Mouse (Mus musculus): ENCODE data around the gene Commd6. TPM values are rescaled to one million over a fixed set of nuclear protein-coding genes. Genes with fewer than 3 reads are reported as not detected.

Gene Commd6
- polyA plus RNA-seq, 1 experiment from 2014 or later: 107 TPM

DNA sequence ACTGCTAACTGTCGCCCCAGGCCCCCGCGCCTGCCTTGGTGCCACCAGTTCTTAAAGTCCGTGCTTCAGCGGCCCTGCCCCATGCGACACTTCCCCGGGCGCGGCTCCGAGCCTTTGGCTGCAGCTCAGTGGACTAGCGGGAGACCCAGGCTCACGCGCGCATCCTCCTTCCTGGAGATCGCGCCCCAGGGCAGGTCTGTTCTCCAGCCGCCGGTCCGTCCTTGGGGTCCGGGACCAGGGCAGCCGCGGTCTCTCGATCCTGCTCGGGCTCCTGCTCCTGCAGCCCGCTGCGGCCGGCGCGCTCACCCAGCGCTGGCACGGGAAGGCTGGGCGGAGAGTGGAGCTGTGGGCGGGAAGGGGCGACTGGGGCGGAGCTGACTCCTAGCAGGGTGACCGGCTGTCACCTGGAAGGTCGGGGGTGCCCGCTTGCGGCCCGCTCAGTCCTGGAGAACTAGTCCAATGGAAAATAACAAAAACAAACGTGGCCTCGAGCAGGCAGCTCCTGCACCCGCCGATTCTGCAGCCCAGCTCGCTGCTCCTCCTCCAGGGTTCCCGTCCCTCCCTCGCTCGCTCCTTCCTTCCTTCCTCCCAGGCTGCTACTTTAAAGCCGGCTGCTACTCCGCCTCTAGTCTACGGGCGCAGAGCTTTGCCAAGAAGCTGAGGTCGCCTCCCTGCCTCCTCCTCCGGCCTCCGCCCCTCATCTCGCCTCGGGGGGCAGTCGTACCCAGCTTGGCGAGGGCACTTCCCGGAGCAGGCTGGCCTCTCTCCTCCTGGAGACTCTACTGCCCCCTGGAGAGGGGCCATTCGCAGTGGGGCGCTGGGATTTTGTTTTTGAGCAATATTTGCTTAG lies 31.7 kb downstream of the Commd6 start, which contains the start of gene Tbc1d4:
Gene Tbc1d4 (minus strand): TSS at position 673 of the 850 bp plus-strand sequence.
- Histone ChIP-seq H3K9ac (replicated peaks) (peak within 1 kb of the TSS; percentile 74), H3K4me3 (replicated peaks) (peak within 1 kb of the TSS; percentile 82), H3K27me3 (peaks cover 15% of the 10 kb centered on the region), H3K36me3 (no peaks in the 10 kb centered on the region), H3K9me3 (no peaks in the 10 kb centered on the region), H3K27ac (peak within 1 kb of the TSS; percentile 44), H3K4me1 (replicated peaks) (peaks cover 16% of the 10 kb centered on the region), H3K4me2 (replicated peaks) (peak within 1 kb of the TSS; percentile 99)
- ATAC-seq: peak; percentile 91
- WGBS: under 1% methylated on average over 61 of the region's 62 CpGs

DNA sequence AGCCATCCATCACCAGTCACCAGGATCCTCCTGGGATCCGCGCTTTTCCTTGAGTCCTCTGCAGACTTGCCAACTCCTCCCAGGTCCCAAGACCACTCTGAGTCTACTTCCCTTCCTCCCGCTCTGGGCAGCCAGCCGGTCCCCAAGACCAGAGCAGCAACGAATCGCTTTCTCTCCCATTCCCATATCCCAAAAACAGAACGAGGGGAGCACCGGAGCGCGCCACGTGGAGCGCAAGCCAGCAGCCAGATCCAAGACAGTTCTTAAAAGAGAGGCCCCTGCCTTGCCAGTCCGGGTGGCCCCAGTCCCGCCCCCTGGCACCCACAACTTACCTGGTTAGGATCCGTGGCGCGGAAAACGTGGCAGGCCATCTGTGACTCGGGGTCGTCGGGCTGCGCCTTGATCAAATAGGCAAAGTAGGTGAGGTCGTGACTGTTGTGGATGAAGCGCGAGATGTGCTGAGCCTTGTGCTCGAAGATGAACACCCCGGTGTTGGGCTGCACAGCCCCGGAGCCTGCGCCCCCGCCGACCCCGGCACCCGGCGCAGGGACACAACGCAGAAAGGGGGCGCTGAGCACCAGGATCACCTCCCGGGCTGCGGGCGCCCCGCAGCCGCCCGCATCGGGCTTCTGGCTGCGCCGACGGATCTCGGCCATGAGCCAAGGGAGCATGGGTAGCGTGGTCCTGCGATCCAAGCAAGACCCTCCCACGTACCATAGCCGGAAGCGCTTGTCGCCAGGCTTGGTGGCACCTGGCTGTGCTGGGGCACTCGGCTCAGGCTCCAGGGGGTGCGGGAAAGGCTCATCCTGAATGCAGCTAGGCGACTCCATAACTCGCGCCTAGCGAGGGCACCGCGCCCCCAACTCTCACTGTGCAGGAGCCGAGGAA lies 32.6 kb downstream of the Commd6 start:
- ATAC-seq: peak; percentile 76
- peaks cover 15% of the 10 kb centered on the region for H3K27me3 ChIP-seq

DNA sequence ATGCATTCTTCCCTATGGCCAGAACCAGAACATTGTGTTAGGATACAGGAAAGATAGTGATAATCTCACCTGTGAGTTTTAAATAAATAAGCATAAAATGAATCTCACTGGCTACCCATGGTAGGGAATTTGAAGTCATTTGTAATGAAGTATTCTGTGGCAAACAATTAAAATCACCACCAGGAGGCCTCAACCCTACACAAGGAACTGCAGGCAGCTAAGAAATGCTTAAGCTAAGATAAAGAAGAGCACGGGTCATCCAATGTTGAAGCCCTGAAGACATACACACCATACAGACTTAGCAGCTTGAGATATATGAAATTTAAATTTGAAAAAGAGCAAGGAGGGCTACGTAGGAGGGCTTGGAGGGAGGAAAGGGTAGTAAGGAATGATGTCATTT lies 34.6 kb downstream of the Commd6 start:
- no peaks in the 10 kb centered on the region for H3K36me3 ChIP-seq
- no peaks in the 10 kb centered on the region for H3K9me3 ChIP-seq
- ATAC-seq: no peak
- no peak overlapping the region for H3K9ac ChIP-seq (replicated peaks)
- no peak overlapping the region for H3K4me2 ChIP-seq (replicated peaks)
- 59% methylated on average over 2 of the region's 2 CpGs for WGBS
- no peak overlapping the region for H3K27ac ChIP-seq
- H3K4me1 ChIP-seq (replicated peaks): peaks cover 10% of the 10 kb centered on the region
- H3K27me3 ChIP-seq: peaks cover 15% of the 10 kb centered on the region
- H3K4me3 ChIP-seq (replicated peaks): no peak overlapping the region

More for the DNA sequence above, 32.6 kb downstream of the Commd6 start:
- H3K4me2 ChIP-seq (replicated peaks): peak overlapping the region; percentile 99
- no peaks in the 10 kb centered on the region for H3K36me3 ChIP-seq
- peak overlapping the region; percentile 82 for H3K4me3 ChIP-seq (replicated peaks)
- WGBS: under 1% methylated on average over 61 of the region's 62 CpGs
- peaks cover 10% of the 10 kb centered on the region for H3K4me1 ChIP-seq (replicated peaks)
- no peak overlapping the region; the same call in 1 of the 2 replicates for H3K27ac ChIP-seq
- H3K9me3 ChIP-seq: no peaks in the 10 kb centered on the region
- peak overlapping the region; percentile 74 for H3K9ac ChIP-seq (replicated peaks)

DNA sequence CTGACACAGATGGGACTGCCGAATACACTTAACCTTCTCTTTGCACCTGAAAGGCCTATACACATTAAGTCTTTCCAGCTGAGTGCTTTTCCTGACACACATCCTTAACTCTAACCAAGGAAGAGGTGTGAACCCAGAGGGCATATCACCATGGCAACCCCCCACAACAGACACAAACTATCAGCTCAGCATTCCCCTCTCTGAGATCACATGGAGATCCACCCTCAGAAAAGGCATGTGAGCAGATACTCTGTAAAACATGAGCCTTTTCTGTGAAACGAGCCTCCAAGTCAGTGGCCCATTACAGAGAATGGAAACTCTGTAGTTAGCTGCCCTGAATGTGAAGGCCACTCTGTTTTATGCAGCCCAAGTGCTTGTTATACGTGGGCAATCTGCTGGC lies 37.6 kb downstream of the Commd6 start:
- no peak overlapping the region for H3K4me2 ChIP-seq (replicated peaks)
- H3K27ac ChIP-seq: no peak overlapping the region
- no peaks in the 10 kb centered on the region for H3K36me3 ChIP-seq
- ATAC-seq: no peak
- H3K4me1 ChIP-seq (replicated peaks): peaks cover 7% of the 10 kb centered on the region
- H3K4me3 ChIP-seq (replicated peaks): no peak overlapping the region
- no peaks in the 10 kb centered on the region for H3K9me3 ChIP-seq
- no peak overlapping the region for H3K9ac ChIP-seq (replicated peaks)
- peaks cover 9% of the 10 kb centered on the region for H3K27me3 ChIP-seq
- 44% methylated on average over 3 of the region's 3 CpGs for WGBS

DNA sequence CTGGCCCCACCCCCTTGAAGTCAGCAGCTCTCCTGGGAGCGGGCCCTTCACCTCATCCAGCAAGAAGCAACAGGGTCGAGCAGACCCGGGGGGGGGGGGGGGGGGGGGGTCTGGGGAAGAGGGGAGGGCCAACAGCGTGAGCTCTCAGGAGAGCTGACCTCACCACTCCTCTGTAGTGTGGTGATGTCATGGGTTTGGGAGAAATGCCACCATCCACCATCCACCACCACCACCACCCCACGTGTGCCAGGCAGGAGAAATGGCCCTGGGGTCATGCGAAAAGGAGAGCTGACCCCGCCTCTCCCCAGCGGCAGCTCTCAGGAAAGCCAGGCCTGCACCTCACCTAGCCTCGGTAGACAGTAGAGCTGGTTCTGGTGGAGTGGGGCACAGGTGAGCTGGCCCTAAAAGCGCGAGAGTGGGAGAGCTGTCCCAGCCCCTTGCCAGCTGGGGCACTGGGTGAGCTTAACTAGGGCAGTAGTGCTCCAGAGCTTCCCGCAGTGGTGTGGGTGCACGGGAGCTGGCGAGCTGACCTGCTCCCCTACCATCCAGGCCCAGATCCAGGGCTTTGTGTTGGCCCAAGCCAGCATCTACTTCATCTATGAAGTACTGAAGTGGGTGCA lies 43.3 kb downstream of the Commd6 start:
- Histone ChIP-seq H3K4me3 (replicated peaks) (no peak overlapping the region), H3K4me1 (replicated peaks) (no peaks in the 10 kb centered on the region), H3K9me3 (no peaks in the 10 kb centered on the region), H3K4me2 (replicated peaks) (no peak overlapping the region), H3K36me3 (no peaks in the 10 kb centered on the region), H3K9ac (replicated peaks) (no peak overlapping the region), H3K27me3 (no peaks in the 10 kb centered on the region), H3K27ac (no peak overlapping the region)
- 89% methylated on average over 11 of the region's 14 CpGs for WGBS
- ATAC-seq: 0 out of 2 replicates have a peak, but pooled peaks have one; percentile 24

DNA sequence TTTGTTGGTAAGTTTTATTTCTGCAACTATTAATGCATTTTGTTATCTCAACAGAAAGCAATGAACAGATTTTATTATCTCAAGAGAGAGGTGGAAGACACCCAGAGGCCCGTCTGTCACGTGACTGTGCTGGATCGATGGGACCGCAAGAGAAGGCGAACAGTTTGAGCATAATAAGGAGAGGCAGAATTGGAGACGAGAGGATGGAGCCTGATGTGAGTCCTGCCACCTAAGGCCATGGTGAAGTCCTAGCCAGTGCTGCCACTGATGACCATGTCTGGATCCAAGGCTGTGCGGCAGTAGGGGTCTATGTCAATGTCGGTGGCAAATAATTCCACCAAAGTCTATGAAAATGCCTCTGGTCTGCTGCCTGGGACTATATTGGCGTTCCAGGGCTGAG lies 43.8 kb downstream of the Commd6 start:
- no peaks in the 10 kb centered on the region for H3K27me3 ChIP-seq
- H3K4me3 ChIP-seq (replicated peaks): no peak overlapping the region
- no peaks in the 10 kb centered on the region for H3K4me1 ChIP-seq (replicated peaks)
- no peak overlapping the region for H3K9ac ChIP-seq (replicated peaks)
- no peaks in the 10 kb centered on the region for H3K36me3 ChIP-seq
- WGBS: 95% methylated on average over 9 of the region's 9 CpGs
- no peaks in the 10 kb centered on the region for H3K9me3 ChIP-seq
- no peak overlapping the region for H3K4me2 ChIP-seq (replicated peaks)
- ATAC-seq: no peak
- no peak overlapping the region for H3K27ac ChIP-seq

DNA sequence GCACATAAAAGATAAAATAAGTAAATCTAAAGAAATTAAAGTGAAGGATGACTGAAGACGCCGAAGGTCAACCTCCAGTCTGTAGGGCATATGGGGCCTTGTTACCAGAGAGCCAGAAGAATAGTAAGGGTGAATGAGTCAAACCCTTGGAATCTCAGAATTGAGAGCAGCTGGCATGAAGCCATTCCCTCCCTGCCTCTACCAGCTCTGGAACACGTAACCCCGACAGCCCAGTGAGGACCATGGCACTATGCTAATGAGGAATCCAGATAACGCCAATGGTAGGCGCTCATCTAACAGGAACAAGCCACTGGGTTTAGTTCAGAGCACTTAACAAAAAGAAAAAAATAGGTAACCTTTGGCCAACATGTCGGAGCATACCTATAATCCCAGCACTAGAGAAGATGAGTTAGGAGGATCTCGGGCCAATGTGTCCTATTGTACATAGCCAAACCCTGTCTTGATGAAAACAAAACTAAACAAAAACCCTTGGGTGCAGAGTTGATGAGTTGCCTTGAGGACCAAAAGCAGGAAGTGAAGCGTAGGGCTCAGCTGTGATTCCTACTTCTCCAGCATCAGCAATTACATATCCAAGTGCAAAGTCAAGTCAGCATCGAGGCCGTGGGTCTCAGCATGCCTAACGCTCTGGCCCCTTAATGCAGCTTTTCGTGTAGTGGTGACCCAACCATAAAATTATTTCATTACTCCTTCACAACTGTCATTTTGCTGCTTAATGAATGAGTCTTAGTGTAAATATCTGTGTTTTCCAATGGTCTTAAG lies 45.0 kb downstream of the Commd6 start:
- no peak overlapping the region for H3K4me3 ChIP-seq (replicated peaks)
- no peaks in the 10 kb centered on the region for H3K36me3 ChIP-seq
- no peaks in the 10 kb centered on the region for H3K27me3 ChIP-seq
- WGBS: 95% methylated on average over 13 of the region's 13 CpGs
- no peak overlapping the region for H3K9ac ChIP-seq (replicated peaks)
- H3K27ac ChIP-seq: no peak overlapping the region
- H3K9me3 ChIP-seq: no peaks in the 10 kb centered on the region
- no peaks in the 10 kb centered on the region; the same call in 1 of the 2 replicates for H3K4me1 ChIP-seq (replicated peaks)
- H3K4me2 ChIP-seq (replicated peaks): no peak overlapping the region
- ATAC-seq: no peak

DNA sequence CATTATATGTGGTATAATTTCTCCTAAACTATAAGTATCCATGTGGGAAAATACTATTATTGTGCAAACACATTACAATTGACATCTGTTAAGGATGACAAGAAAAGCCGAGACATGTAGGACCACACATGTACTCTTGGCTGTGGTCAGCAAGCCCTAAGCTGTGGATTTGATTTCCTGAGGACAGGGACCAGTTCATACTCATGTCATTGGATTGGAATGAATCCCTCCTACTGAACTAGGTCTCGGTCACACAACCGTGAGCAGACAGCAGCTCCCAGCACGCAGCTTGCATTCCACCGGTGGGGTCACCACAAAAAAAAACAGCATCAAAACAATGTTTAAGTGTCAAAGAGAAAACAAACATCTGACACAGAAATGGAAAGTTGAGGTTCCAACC lies 46.5 kb downstream of the Commd6 start:
- H3K4me2 ChIP-seq (replicated peaks): no peak overlapping the region
- H3K9me3 ChIP-seq: no peaks in the 10 kb centered on the region
- no peak overlapping the region for H3K27ac ChIP-seq

DNA sequence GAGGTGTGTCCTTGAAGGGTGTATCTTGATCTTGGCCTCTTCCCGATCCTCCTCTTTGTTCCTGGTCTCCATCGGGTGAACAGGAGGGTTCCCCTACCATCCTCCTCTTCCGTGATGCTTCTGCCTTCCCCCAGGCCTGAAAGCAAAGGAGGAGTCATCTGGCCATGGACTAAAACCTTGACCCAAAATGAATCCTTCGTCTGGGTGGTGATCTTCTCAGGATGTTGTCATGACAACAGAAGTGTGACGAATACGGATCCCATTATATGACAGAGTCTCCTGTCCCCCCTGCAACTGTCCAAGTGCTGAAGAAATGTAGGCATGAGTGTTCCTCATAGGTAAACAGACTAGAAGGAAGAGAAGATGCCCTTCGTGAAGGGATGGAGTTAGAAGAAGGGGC lies 47.1 kb downstream of the Commd6 start:
- Histone ChIP-seq H3K4me2 (replicated peaks) (no peak overlapping the region), H3K4me3 (replicated peaks) (no peak overlapping the region), H3K9ac (replicated peaks) (no peak overlapping the region), H3K36me3 (no peaks in the 10 kb centered on the region), H3K4me1 (replicated peaks) (no peaks in the 10 kb centered on the region; the same call in 1 of the 2 replicates), H3K9me3 (no peaks in the 10 kb centered on the region), H3K27me3 (no peaks in the 10 kb centered on the region), H3K27ac (no peak overlapping the region)
- WGBS: 78% methylated on average over 7 of the region's 7 CpGs
- no peak for ATAC-seq

More for the DNA sequence above, 46.5 kb downstream of the Commd6 start:
- Histone ChIP-seq H3K4me3 (replicated peaks) (no peak overlapping the region), H3K4me1 (replicated peaks) (no peaks in the 10 kb centered on the region; the same call in 1 of the 2 replicates), H3K27me3 (no peaks in the 10 kb centered on the region), H3K36me3 (no peaks in the 10 kb centered on the region), H3K9ac (replicated peaks) (no peak overlapping the region)
- 86% methylated on average over 5 of the region's 5 CpGs for WGBS
- ATAC-seq: no peak

DNA sequence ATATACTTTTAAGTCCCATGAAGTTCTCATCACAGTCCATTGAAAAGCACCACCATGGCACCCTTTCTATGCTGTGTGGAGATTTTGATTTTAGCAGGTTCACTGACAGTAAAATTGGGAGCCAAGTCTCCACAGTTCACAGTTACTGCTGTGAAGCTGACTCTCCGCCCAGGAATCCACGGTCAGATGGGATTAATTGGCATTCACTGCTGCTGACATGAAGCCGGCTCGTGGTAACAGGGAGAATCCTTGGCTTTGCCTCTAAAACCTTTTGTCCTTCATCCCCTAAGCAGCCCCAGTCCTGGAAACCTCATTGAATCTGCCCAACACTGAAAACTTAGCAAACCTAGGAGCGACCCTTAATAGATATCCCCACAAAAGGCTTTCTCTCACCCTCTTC lies 49.4 kb downstream of the Commd6 start:
- Histone ChIP-seq H3K36me3 (no peaks in the 10 kb centered on the region), H3K4me3 (replicated peaks) (no peak overlapping the region), H3K4me1 (replicated peaks) (no peaks in the 10 kb centered on the region; the same call in 1 of the 2 replicates), H3K27ac (no peak overlapping the region), H3K4me2 (replicated peaks) (no peak overlapping the region), H3K9ac (replicated peaks) (no peak overlapping the region), H3K27me3 (no peaks in the 10 kb centered on the region), H3K9me3 (no peaks in the 10 kb centered on the region)
- ATAC-seq: no peak
- WGBS: 32% methylated on average over 5 of the region's 5 CpGs
